Mouse (Mus musculus) kidney, adult 8-10 months (tissue): ENCODE data around the gene Tunar.

Source experiments
- DNase-seq, 2 experiments: peaks; one replicate each; pipeline ENCODE4 v3.0.0; 2022

Tunar gene

DNA sequence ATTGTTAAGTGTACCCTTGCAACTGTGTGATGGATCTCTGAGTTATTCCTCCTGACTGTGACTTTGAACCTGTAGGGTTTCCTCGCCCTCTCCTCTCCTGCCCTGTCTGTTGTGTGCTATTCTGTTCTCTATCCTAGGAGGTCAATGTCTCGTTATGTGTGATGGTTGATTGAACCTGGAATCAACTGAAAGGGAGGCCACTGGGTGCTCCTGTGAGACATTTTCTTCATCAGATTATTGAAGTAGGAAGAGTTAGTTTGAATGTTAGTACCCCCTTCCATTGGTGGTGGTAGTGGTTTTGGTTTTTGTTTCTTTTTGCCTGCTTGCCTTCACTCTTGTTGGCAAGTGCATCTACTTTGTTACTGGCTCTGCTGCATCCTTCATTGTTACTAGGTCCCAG, at the start of gene Tunar:
TSS of gene Tunar (plus strand) at position 301 of the 400 bp plus-strand sequence.
- DNase-seq, result no peak

DNA sequence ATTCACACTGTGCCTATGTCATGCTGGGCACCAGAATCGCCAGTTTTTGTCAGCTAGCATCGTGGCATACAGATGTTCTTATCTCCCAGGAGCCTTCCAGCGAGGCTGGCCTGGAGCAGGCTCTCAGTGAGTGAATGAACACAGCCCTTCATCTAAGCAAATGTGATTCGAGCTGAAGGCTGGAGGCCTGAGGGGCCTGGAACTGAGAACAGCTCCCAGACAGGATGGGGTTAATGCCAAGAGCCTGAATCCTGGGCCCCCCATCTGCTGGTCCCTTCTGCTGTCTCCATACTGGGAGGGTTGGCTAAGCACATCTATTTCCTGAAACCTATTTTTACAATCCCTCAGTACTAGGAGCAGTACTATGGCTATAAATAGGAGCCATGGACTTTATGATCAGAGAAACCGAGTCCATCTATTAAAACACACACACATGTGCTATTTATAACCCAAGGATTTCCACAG, 21.1 kb upstream of the Tunar start:
- no peak for DNase-seq

DNA sequence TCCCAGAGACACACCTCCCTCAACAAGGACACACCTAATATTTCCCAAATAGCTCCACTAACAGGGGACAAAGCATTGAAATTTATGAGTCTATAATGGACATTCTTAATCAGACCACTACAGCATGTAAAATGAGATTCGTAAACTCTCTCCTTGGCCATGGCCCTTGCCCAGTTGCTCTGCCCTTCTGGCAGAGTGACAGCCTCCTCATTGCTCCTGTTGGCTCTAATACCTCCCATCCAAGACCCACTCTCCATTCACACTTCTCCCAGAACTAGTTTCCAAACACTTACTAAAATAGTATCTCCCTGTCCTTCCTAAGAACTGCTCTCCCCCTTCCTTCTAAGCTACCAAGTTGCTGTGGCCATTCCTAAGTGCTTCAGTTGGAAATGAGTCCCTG, 19.3 kb upstream of the Tunar start:
- no peak for DNase-seq

DNA sequence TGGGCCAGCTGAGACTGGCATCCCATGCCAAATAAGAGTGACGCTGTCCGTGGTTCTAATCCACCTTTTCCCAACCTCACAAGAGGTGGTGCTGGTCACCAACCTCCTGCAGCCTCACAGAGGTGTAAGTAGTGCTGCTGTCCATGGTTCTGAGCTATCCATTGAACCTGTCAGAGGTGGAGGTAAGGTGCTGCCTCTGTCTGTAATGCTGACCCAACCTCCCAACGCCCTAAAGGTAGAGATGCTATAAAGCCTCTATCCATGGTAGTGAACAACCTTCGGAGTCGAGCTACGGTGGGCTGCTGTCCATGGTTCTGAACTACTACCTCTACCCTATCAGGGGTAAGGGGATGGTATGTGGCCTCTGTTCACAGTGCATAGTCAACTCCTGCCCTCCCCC, 11.5 kb upstream of the Tunar start:
- DNase-seq, result peak; percentile 28 to 37

DNA sequence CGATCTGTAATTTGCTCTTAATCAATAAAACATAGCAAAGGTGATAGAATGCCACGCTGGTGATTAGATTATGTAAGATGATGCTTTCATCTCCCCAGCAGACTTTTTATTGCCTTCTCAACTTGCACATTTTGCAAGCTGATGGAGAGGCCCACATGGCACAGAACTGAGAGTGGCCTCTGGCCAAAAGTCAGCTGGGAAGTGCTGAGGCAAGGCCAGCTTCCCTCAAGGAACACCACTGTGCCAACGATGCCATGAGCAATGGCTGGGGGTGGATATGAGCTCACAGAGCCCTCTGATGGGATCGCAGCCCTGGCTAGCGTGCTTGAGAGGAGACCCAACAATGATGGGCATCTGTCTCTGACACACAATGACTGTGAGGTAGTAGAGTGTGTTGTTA, 6.6 kb upstream of the Tunar start:
- no peak for DNase-seq

DNA sequence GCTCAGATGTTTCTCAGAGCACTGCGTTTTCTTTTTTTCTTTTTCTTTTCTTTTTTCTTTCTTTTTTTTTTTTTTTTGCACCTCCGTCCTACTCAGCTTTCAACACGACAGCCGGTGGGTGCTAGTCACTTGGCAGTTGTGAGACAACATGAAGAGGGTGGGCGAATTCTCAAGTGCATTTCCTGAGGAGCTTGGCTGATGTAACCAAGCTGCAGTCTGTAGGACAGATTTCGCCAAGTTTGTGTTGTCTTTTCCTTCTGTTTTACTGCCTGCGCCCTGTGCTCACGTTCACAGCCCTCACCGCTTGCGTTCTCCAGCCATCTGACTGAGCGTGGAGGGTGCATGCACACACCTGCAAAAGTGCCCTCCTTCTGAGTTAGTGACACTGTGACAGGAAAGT, 5.3 kb upstream of the Tunar start:
- no peak for DNase-seq

DNA sequence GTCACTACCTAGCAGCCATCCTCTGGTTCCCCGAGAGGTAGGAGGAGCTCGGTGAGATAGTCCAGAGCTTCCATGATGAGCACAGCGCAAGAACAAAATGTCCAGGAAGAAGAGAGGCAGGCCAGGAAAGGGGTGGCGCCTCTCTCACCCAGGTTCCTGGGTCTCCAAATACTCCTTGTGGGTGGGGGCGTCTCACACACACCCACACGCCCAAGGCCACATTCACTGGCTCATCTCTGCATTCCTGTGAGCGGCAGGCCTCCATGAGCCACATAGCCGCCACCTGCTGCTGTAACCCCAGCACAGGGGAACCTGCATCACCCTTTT, 2.4 kb downstream of the Tunar start:
- DNase-seq, result no peak

DNA sequence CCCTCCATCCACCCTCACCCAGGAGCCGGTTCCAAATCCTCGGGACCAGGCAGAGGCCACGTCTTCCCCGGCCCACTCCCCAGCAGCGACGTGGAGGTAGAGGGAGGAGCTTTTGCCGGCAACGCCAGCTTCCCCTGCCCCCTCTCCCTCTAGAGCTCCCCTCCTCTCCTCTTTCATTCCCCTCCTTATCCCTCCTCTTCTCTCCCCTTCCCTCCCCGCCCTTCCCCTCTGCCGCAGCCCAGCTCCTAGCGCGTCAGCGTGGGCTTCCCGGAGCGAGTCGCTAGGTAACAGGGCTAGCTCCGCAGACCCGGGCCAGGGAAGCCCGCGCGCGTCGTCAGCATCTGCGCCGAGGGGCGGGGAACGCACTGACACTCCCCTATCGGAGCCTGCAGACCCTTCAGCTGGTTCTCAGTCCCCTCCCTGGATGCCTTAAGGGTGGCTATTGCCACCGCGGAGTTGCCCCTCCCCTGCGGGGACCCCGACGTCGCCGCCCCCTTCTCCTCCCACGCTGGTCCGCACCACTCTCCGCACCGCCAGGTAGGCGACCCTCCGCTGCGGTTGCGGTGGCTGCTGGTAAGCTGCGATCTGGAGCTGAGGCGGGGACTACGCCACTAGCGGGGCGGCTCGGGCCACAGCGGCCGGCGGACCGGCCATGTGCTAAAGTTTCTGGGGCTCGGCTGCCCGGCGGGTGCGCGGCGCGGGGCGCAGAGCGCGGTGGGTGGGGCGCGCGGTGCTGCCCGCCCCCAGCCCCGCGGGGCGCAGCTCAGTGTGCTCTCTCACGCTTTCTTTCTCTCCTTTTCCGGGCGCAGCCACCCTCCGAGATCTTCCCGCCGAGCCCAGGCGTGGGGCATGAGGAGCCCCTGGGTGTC, 3.0 kb downstream of the Tunar start:
- no peak for DNase-seq

DNA sequence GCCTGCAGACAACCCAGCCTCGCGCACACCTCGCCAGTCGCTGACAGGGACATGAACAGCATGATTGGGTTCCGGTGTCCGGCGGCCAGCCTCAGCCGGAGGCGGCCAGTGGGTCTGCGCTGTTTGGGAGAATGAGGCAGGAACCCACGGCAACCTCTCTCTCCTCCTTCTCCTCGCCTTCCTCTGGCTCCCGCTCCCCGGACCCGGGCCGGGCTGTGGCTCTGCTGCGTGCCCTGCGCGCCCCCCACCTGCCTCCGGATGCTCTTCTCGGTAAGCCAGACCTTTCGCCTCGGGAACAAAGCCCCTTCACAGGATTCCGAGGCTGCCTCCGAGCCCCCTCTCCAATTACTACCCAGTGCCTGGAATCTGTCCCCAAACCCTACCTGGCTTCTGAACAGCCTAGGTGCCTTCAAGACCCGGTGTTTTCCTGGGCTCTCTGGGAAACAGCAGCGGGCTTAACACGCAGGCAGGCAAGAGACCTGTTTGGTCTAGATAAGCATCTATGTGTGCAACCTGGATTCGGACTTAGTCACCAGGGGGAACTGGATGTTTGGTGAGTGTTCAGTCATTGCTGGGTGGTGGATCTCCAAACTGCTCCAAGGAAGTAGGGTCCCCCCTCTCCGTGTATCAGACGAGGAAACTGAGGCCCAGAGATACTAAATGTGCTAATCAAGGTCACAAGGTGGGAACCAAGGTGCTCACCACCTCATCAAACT, 3.8 kb downstream of the Tunar start:
- DNase-seq, result no peak

DNA sequence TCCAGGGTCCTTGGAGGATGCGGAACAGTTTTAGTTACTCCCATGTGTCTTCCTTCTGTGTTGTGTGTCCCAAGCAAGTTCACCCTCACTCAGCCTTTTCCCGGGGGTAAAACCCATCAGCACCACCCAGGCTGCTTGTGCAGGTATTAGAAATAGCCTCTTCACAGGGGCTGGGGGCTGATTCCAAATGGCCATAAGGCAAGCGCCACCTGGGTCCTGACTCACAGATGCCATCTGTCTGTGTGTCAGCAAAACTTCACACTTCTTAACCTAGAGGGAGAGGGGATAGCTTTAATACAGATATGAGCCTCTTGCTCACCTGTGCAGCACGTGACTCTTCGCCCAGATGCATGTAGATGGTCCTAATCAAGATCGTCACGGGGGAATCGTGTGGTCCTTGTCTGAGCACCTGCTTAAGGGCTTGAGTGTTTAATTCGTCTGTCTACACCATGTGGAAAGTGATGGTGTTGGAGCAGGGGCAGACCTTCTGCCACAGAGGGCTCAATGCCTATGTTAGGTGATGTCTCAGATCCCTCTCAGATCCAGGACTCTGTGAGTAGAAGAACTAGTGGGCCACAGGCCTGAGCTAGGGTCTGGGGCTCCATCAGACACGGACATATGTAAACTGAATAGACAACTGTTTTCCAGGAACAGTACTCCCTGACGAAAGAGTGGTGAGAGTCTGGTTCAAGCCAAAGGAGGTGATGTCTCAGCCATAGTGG, 4.7 kb downstream of the Tunar start:
- DNase-seq, result no peak

DNA sequence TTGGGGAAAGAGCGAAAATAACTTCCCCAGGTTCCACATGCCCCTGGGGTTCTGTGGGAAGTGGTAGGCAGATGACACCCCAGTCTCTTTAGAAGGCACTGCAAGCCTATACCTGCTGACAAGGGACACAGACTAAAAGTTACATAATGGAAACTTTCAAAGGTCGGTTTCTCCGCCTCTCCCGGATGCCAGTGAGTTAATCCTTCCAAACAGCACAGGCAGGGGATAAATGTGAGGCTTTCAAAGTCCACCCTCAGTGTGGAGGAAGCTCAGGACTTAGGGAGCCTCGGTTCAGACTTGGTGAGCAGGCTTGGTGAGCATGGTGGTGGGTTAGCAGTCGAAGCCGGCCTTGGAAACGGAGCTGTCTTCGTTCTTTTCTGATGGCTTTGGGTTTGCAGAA, 7.9 kb downstream of the Tunar start:
- DNase-seq, result peak; percentile 77 to 89

DNA sequence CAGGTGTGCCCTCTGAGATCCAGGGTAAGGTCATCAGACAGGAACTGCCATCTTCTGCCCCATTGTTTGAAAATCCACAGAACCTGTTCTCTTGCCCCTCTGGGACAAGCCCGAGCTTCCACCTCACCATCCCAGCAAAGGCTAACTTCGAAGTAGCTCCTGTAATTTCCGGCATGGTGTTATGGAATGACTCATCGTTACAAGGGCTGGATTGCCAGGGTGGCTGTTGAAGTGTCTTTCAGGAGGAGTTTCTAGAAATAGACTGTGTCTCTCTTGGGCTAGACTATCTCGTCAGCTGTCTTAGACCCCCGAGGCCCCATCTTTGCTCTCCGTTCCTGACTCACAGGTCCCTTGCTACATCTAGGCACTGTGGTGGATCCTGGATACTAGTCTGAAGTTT, 10.8 kb downstream of the Tunar start:
- DNase-seq, result no peak

DNA sequence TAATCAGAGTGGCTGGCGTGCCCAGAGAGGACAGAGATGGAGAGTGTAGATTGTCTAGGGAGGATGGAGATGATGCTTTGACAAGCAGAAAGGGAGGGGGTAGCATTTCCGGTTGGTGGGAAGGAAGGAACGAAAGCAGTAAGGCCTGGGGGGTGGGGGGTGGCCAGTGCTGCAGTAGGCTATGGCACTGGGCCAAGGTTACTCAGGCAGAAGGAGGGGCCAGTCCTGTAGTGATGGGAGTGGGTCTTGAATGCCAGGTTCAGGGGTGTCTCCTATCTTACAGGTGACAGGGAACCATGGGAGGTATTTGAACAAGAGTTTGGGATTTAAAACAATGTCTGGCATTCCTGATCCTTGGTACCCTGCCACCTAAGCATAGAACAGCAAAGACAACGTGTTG, 13.2 kb downstream of the Tunar start:
- no peak for DNase-seq

DNA sequence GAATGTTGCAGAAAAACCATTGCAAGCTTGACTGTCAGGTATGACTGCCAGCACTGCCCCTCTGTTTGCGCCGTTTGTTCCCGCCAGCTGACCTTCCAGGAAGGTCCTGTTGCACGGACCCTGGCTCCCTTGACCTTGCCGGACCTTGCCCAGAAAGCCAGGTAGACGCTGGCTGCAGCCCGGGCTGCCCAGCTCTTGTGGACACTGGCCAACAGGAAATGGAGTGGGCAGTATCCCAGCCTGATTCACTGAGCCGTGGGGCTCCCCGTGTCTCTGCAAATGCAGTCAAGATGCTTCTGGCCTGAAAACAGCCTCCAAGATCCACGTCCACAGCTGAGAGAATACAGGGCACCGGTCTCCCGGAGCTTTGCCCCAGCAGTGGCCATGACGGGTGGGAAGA, 13.6 kb downstream of the Tunar start:
- DNase-seq, result peak; percentile 87 to 89

DNA sequence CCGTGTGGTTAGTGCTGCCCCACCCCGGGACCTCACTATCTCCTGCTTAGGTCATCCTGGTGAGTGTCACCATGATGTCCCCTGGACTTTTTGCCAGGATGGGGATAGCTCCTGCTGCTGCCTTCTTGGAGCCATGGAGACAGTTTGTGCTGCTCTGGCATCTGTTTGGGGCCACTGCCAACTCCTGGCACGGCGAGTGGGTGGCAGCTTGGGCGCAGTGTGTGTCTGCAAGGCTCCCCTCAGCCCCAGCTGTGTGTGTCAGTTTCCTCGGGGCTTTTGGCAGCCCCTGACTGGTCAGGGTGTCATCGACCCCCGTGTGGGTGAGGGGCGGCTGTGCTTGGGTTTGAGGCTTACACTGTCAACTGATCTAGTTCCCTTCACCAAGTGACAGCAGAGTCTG, 20.6 kb downstream of the Tunar start:
- DNase-seq, result no peak

DNA sequence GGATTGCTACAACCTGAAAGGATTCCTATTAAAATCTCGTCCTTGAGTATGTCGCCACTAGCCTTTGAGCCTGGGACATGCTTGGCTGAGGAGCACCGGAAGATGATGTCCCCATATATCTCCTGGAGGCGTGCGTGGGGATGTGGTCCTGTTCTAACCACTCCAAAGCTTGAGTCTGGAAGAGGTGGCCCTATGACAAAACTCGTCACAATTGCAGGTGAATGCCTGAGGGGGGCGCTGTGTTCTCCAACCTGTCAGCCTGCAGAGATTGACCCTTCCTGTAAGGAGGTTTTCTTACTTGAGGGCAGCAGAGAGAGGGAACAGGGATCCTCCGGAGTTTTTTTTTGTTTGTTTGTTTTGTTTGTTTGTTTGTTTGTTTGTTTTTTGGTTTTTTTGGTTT, 21.1 kb downstream of the Tunar start:
- DNase-seq, result no peak

DNA sequence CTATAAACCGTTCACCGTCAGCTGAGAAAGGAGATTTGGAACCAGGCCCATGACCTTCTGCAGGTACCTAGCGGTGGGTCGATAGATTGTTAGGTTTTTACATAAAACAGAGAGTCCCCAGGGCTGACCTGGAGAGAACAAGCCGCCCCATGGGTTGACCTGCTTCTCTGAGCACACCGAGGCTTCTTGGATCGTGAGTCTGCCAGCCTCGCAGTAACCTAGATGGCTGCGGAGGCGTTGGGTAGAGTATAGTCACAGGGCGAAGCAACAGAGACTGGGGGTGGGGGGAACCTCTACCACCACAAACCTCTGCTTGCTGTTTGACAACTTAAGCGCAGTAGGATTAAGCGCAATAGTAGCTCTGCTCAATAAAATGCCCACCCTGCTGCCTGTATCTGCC, 23.1 kb downstream of the Tunar start:
- DNase-seq, result no peak

DNA sequence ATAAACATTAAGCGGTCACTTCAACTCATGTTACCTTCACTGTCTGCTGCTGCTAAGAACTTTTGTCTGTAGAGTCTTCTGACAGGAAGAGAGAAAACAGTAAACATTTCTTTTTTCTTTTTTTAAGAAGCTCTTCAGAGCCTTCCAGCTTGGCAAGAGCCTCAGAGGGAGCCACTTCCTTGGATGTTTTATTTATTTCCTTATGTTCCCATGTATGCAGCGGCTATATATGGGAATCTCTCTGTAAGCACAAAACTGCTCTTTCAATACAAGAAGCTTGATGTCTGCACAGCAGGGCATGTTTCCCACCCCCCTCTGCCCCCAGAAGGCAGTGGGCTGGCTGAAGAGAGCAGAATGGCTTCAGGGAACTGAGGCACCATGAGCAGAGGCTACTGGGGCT, 30.0 kb downstream of the Tunar start:
- DNase-seq, result no peak

DNA sequence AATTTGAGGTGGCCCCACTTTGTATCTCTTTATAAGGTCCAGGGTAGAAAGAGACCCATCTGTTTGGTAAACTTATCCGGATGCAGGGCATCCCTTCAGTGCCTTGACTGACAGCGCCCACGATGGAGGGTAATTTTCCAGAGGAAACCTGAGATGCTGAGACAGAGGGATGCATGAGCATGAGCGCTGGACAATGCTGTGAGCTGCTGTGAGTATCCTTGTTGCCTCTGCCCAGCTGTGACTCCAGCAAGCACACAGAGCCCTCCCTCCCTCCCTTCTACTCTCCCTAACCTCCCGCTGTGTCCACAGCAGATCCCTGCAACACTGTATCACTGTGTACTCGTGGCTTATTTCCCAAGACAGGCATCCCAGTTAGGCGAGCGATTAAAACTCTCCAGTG, 40.9 kb downstream of the Tunar start:
- no peak for DNase-seq

DNA sequence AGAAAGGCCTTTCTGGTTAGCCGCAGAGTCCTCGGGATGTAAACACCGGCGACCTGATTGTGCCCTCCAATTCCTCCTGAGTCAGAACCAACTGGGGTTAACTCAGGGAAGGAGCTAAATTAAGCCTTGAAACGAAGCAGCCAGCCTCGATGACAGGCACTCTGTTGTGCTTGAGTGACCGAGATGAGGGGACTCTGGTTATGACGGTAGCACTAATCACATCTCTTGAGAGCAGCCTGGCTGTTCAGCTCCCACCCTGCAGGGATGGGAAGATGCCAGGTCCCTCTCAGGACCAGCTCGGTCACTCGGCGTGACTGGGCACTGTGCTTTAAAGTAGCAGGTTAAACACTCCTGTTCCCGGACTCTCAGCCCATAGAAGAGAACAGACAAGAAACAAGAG, 43.3 kb downstream of the Tunar start:
- DNase-seq, result no peak

DNA sequence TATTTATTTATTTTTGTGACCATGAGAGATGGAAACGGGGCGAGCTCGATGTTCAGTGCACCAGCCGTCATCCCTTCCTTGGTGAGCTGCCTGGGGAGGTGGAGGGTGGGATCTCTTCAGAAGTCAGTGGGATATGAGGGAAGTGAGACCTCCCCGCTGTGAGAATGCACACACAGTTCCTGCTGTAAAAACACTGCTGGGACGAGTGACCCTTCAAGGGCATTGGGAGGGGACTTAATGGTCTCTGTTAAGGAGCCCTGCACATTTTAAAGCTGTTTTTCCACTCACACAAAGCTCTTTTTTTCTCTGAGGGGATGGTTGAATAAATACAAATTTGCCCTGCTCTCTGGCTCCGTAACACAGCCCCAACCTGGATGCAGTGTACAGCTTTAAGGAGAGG, 49.1 kb downstream of the Tunar start:
- no peak for DNase-seq

DNA sequence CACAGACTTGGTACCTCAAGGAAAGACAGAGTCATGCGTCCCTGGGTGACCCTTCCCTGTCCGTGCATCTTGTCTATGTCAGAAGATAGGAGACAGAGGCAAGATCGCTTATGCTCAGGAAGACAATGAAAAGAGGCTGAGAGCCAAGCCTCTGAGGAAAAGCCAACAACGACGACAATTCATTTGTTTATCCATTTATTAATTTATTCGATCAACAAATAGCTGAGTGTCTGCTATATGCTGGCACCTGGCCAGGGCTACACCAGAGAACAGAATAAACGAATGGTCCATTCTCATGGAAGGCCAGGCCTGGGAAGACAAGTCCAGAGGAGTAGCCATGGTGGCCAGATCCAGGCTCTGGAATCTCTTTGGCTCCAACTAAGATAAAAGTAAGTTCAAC, 61.0 kb downstream of the Tunar start:
- no peak for DNase-seq

DNA sequence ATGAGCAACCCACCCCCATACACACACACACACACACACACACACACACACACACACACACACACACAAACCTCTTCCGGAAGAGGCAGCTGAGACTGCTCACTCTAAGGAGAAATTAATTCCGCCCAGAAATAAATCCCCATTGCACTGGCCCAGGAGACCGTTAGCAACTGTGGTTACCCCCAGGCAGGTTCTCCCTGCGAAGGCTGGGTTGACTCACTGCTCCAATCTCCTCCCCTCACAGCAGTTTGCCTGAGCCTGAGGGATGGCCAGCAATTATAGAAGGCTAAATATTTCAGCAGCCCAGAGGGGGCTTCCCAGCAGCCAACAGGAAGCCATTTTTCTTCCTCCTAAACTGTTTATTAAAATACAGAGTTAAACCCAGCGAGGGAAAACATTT, 64.5 kb downstream of the Tunar start:
- no peak for DNase-seq

DNA sequence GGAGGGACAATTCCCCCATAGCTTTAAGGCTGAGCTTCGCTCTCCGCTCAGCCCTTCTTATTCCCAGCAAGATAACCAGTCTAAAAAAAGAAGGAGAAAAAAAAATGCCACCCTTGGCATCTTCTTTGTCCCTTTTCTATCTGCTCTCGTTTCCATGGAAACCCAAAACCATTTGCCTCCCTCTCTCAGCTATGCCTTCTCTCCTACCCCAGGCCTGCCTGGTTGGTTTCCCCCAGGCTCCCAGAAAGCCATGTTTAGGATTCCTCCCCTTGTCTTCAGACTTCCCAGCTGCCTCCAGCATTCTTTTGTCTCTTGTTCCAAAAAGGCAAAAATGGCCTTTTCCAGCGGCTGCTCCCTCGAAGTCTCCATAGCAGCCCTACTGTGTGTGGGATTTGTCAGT, 70.1 kb downstream of the Tunar start:
- no peak for DNase-seq
